Mouse (Mus musculus) A20 (cell line): ENCODE measurements around the gene Kmo.
A peak's percentile ranks its signal among the peaks of the same experiment; 100 is the strongest.

Source experiments
- DNase-seq: peaks from one replicate; pipeline ENCODE4 v3.0.0-alpha.2; 2011; ENCODE audit warnings: low read depth, low spot score

Gene Kmo

DNA sequence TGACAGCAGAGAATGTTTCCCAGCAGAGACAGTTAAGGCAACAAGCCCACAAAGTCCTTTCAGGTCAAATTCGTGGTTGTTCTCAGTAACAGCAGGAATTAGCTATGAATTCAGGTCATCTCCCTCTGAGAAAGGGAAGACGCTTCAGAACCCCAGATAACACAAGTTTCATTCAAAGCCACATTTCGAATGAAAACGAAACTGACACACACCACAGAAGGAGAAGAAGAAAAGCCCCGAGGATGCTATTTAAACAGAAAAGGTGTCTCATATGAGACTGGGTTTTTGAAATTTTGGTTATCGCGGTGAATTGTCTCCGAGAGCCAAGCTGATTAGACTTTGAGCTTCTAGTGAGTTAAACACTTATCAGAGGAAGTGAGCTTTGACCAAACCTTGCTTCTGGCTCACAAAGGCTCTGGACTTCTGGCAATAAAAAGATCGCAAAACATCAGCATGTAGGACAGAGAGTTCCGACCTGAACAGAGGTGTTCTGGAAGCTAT, 11.6 kb downstream of the Kmo start:
- DNase-seq: peak; percentile 85

DNA sequence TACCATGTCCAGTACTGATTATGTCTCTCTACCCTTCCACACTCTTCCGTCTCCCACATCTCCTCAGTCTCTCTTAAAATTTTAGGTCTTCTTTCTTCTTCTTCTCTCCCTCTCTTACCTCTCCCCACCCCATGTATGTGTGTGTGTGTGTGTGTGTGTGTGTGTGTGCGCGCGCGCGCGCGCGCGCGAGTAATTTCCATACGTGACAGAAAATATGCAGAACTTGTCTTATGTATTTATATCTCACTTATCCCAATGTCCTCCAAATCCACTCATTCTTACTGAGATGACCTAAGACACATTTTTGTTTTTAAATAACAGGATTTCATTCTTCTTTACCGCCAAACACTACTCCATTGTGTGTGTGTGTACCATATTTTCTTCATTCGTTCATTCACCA, 12.3 kb downstream of the Kmo start:
- peak; percentile 68 for DNase-seq

DNA sequence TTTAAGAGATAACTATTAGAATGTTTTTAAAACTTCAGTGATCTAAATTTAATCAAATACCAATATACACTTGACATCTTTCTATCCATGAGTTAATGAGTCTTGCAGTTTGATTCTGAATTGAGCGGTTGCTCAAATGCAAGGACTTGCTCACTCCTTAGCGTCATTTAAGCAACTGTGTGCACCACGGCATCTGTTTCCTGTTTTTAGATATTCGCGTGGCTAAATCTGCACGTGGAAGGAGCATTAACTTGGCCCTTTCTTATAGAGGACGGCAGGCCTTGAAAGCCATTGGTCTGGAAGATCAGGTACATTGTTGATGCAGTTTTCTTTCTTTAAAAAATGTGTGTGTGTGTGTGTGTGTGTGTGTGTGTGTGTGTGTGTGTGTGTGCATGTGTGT, 17.5 kb downstream of the Kmo start:
- DNase-seq: peak; percentile 19

DNA sequence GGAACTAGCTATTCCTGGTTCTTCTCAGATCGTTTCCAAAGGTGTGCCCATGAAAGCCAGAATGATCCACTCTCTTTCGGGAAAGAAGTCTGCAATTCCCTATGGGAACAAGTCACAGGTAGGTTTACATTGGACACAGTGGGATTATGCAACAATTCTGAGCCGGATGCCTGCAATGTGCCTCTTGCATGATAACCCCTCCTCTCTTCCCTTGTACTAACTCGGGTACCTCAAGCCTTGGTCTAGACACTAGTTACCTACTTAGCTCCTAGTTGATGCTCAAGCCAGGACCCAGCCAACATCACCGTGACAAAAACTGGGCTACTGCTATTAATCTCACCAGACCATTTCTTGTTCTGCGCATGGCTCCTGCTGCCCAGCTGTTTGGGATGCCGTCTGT, 18.9 kb downstream of the Kmo start:
- no peak for DNase-seq

DNA sequence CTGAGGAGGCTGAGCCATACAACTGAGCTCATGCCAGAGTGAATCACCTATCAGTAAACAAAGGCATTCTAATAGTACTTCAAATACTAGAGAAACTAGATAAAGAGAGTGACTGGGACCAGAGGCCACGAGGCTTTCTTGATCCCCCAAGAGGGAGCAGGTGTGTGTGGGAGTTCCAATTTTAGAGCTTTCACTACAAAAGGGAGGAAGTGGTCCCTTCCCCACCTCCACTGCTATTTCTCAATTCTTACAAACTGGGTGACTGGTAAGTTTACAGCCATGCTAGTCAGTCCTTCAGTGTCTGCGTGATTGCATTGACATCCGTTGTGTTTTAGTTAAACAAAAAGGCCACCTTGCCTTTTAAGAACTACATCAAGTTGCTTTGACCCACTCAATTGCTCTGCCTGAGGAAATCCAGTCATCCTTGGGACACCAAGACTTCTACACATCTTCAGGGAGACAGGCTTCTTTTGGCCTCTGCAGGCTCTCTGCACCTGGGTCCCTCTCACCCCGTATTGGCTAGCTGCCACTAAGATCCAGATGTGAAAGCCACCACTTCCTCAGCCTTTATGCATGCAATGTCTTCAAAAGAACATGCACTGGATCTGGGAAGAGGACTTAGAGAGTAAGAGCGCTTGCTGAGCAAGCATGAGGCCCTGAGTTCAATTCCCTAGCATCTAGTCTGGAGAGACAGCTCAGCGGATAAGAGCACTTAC, 20.4 kb downstream of the Kmo start:
- peak; percentile 90 for DNase-seq

DNA sequence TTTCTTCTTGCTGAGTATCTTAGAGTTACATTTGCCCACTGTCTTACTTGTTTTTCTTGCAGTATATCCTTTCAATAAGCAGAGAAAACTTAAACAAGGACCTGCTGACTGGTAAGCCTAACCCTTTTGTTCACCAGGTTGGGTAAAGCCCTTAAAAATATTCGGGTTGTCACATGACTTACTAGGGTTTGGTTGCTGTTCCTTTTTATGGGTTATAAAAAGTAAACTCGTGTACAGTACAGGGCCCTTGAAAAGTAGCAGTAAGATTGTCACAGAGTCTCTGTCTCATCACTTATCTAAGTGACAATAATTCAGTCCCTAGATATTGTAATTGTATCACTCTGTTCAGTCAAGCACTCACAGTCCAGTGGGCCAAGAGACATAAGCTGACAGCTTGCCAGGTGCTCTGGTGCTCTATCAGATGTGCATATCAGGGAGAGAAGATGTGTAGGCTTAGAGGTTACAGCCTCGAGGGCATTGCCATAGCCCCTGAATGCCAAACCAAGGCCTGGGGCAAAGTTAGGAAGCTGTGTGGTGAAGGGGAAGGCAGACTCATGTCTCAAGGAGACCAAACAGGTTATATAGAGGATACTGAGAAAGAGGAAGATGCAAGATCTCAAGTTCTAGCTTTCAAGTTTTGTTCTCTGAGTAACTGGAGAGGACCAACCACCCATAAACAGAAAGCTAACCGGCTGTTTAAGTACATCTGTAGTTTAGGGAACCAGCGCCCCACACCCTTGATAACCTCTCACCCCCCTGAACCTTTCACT, 23.5 kb downstream of the Kmo start:
- DNase-seq: peak; percentile 86

DNA sequence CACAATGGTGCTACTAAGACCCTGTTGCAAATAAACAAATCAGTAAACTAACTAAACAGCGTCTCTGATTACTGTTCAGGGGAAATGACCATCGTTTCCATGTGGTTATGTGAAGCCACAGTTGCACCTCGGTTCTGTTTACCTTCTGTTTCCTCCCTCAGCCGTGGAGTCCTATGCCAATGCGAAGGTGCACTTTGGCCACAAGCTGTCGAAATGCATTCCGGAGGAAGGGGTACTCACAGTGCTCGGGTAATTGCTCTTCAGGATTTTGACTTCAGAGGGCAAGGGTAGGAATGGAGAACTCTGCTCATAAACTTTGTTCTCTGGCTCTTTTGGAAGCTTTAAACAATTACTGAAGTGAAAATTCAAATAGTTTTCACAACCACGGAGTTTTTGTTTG, 26.8 kb downstream of the Kmo start:
- DNase-seq: no peak

DNA sequence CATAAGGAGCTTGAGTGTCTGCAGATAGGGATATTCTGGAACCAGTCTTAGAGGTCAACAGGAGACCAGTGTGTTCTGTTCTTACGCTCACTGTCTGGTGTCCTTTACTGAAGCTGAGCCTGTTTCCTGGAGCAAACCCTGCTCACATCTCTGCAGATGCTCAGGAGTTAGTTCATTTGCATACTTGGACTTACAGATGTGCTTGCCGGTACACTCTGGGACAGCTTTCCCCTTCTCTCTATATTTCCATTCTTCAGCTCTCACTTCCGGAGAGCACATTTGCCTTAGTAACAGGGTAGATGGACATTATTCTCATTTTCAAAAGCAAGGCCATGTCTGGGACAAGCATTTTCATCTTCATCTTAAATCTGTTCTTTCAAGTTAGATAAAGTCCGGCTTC, 28.4 kb downstream of the Kmo start:
- DNase-seq: no peak

DNA sequence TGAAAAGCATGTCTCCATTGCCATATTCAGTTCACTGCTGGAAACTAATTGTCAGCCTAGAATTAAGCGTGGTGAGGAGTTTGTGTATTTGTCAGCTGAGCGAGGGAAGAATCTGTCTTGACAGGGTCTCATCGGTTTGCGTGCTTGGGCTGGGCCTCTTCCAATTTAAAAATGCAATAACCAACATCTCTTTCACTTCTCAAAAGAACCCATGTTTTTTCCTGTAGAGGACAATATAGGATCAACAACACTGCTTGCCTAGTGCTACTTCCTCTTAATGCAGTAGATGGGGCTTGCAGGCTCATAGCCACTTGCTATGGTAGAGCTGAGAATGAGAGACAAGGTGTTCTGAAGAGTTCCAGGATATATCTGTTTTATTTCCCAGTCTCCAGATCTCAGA, 39.7 kb downstream of the Kmo start:
- peak; percentile 66 for DNase-seq

DNA sequence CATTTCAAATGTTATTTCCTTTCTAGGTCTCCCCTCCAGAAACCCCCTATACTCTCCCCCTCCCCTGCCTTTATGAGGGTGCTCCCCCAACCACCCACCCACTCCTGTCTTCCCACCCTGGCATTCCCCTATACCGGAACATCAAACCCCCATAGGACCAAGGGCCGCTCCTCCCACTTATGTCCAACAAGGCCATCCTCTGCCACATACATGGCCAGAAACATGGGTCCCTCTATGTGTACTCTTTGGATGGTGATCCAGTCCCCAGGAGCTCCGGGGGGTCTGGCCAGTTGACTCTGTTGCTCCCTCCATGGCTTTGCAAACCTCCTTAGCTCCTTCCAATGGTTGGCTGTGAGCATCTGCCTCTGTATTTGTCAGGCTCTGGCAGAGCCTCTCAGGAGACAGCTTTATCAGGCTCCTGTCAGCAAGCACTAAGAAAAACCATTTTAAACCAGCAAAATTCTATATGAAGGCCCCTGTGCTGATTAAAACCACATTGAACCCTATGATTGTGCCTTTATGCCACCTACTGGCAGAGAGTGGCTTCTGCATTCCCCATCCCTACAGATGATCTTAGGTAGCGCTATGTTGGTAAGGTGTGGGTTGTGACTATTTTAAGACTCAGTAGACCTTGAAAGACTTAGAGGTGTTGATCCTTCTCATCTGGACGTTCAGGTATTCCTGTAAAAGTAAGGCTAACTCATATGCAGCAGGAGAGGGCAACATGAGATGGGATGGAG, 48.7 kb downstream of the Kmo start:
- peak; percentile 81 for DNase-seq

DNA sequence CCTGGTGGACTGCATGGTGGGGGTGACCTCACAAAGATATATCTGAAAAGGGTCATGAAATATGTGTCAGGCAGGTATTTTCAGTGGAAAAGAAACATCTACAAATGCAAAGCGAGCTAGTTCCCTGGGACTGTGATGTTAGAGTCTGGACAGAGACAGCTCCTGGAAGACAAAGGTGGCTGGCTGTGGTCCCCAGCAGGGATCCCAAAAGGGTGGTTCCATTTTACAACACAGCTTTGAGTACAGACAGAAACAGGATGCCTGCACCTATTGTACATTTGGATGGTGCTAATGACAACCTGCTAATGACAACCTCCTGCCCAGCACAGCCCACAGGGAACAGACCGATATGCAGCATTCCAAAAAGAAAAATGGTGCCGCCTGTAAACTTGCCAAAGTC, 49.3 kb downstream of the Kmo start:
- DNase-seq: no peak

DNA sequence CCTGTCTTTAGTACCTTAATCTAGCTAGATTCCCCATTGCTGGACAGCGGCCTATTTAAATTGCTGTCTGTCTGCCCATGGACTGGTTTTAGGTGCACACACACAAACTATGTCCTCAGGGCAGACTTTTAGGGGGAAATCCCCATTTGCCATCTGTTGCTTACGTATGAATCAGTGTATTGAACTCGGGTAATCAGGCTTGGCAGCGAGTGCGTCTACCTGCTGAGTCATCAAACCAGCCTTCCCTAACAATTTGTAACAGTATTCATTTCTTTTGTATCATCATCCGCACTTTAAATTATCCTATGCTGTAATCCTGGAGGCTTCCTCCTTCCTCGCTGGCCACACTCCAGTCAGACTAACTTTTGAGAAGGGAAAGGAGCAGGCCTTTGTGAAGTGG, 49.9 kb downstream of the Kmo start:
- DNase-seq: peak; percentile 9

DNA sequence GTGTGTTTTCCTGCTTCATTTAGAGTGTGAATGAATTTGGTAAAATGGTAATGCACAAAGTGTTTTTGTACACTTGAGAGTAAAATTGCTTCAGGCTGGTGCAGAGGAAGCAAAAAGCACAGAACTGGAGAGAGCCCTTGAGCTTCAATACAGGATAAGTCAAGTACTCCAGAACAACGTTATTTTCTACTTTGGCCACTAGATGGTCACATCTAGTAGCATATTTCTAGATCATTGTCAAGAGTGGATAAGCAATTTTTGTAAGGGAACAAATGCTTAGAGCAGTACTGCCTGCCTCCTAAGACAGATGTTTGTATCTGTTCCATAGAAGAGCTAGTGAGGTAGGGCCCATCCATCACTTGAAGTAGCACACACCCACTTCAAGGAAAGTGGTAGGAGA, 51.4 kb downstream of the Kmo start:
- DNase-seq: peak; percentile 47

DNA sequence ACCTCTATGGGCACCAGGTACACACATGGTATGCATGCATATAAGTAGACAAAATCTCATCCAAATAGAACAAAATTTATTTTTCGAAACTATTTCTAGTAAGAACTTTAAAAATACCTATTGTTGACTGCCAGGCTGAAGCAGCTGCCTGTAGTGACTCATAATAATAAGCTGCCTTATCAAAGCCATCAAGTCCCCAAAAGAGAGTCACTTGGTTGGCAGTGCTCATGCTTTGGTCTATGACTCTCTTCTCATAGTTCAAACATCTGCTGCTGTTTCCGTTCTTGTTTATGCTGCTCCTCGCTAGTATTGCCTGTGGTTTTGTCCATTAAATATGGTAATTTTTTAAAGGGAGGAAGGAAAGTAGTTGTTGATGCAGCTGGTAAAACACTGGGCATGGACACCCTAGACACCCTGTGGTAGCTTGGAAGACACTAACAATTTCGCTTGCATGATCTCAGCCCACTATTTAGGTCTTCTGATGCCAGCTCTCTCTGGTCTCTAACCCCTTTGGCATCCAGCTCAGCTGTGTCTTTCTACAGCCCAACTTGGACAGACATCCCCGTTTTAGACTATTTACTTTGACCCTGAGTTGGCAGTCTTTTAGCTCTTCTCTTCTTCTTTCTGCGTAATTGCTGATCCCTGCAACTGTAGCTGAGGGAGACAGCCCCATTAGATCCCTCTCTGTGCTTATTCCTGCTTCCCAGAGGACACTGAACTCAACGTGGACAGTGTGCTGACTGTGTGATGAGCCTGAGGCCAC, 53.6 kb downstream of the Kmo start:
- peak; percentile 19 for DNase-seq

DNA sequence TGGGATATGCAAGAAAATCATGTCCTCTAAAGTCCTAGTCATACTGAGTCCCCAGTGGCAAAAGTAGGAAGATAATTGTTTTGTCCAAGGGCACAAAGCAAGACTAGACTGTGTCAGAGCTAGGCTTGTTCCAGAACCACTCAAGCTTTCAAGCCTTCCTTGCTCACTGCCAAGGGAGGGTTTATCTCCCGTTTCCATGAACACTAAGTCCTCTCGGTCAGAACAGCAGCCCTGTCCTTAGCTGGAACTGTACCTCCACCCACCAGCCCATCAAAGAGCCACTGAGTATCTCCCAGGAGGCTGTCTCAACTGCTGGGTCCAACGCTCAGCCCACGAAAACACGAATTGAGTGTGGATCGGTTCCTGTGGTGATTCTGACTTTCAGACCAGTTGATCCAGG, 54.9 kb downstream of the Kmo start:
- no peak for DNase-seq

DNA sequence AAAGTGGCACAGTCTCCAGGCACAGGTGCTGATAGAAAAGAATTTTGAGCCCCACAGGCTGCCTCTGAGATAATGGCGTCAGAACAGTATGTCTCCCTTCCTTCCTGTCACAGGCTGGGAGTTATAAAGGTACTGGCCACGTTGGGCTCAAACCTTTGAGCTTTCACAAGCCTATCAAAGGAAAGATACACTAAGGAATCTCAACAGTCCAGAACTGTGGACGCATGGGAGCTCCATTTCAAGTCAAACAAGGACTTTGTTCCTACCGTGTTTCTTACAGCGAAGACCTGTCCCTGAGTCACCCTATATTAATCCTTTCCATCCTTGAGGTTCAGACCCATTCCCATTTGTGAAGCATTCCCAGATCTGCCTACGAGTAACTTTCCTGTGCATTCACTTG, 57.3 kb downstream of the Kmo start:
- DNase-seq: no peak

DNA sequence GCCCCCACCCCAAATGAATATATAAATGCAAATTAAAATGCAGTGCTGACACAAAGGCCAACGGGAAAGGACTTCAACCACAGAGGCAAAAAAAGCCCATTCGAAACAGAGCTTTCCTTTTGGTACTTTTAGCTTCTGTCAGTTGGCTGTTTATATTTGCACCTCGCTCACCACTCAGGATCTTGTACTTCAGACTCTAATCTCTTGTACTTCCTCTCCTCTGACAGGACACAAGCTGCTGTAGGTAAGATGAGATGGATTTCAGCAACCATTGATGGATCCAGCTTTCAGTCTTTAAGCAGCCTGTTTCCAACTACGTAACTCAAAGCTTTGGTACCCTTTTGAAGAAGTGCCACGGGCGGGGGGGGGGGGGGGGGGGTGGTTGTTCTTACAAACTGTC, 60.8 kb downstream of the Kmo start:
- no peak for DNase-seq

DNA sequence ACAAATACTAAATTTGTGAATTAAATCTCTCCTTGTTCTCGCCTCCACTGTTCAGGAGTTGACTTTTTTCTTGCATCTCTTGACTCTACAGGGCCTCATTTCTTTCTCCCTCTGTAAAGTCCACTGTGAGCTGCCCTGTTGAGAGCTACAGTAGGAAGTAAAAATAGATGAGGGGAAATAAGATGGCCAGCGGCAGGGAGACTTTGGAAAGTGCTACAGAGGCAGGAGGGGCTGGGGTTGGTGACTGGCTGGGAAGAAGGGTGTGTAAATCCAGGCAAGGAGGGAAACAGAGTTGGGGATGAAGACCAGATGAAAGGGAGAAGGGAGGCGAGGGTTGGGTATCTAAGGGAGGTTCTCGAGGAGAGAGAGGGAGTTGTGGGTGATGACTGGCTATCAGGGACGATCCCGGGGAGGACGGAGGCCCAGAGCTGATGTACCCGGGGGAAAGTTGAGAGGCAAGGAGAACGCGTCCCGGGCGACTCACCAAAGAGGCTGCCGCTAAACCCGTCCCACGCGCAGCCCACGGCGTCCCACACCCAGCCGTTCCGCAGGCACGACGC, 71.6 kb downstream of the Kmo start:
- no peak for DNase-seq

DNA sequence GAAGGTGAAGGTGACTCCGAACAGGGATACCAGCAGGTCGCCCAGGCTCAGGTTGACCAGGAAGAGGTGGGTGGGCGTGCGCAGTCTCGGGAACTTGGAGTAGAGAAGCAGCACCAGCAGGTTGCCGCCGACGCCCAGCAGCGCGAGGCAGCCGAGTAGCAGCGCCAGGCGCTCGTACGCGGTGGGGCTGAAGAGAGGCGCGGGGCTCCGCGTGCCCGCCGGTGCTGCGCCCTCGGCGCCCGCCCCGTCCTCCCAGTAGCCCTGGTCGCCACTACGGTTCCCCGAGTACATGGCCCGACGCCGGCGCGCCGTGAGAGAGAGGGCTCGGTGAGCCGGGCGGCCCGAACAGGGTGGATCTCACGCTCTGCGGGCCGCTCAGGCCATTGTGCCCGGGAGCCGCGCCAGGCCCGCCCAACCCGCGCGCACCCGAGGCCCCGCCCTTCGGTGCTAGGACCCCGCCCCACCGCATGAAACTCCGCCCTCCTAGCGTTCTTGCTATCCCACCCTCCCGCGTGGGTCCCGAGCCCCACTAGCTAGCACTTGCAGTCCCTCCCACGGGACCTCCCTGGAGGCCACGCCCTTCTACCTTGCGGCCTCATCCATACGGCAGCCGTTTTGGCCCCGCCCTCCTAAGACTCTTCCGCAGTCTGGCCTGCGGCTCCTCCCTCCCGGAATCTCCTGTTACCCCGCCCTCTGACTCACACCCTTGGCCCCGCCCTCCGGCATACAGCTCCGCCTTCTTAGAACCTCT, 72.2 kb downstream of the Kmo start, which contains the start of the genes Opn3 and Chml:
Opn3 (minus strand) TSS at position 531 of the 751 bp plus-strand sequence.
Chml (minus strand) TSS at position 656 of the 751 bp plus-strand sequence.
- peak; percentile 100 for DNase-seq

DNA sequence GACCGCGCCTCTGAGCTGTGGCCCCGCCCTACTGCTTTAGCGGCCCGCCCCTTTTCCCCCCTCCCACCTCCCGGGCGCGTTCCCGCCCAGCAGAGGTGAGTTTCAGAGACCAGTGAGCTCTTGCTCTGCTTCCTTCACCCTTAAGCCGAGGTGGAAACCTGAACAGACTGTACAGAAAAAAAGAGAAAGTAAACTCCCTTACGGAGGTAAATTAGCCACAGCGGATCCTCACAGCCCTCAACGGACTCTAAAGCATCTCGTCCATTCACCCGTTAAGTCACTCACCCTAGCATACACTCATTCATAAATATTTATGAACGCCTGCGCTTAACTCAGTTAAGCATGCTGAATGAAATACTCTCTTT, 72.8 kb downstream of the Kmo start:
- no peak for DNase-seq
